Mouse (Mus musculus) liver, embryonic 15.5 days (tissue): ENCODE measurements around the gene Sos2. TPM values are rescaled to one million over a fixed set of nuclear protein-coding genes. Genes with fewer than 3 reads are reported as not detected.
A peak's percentile ranks its signal among the peaks of the same experiment; 100 is the strongest.

ENCODE experiments used
- ATAC-seq: fragments of 200-750 bp; cut with Nextera tagmentation; 2 replicates; pipeline ENCODE4 v1.8.0; 2017; ENCODE audit warnings: moderate number of reproducible peaks, mild to moderate bottlenecking, moderate library complexity; ENCODE audit not compliant: insufficient read depth
- H3K27ac ChIP-seq: fragments of 300-500 bp; sonication (generic); replicated peaks from 2 replicates; pipeline ENCODE4 v1.5.1; 2015; ENCODE audit warnings: mild to moderate bottlenecking, inconsistent platforms
- H3K27me3 ChIP-seq: fragments of 300-500 bp; sonication (generic); 2 replicates; pipeline ENCODE4 v1.6.1; 2015; ENCODE audit warnings: mild to moderate bottlenecking, inconsistent platforms
- H3K36me3 ChIP-seq: fragments of 300-500 bp; sonication (generic); replicated peaks from 2 replicates; pipeline ENCODE4 v1.6.1; 2015; ENCODE audit warnings: moderate library complexity, mild to moderate bottlenecking, inconsistent platforms
- H3K4me1 ChIP-seq: fragments of 300-500 bp; sonication (generic); replicated peaks from 2 replicates; pipeline ENCODE4 v1.6.1; 2015; ENCODE audit warnings: inconsistent platforms
- H3K4me2 ChIP-seq: fragments of 300-500 bp; sonication (generic); 2 replicates; pipeline ENCODE4 v1.6.1; 2015; ENCODE audit warnings: moderate library complexity, mild to moderate bottlenecking, inconsistent platforms
- H3K4me3 ChIP-seq: fragments of 300-500 bp; sonication (generic); replicated peaks from 2 replicates; pipeline ENCODE4 v1.5.1; 2015; ENCODE audit warnings: mild to moderate bottlenecking, inconsistent platforms
- H3K9ac ChIP-seq: fragments of 300-500 bp; sonication (generic); 2 replicates; pipeline ENCODE4 v1.6.1; 2015; ENCODE audit warnings: moderate library complexity, mild to moderate bottlenecking, inconsistent platforms
- H3K9me3 ChIP-seq: fragments of 300-500 bp; sonication (generic); replicated peaks from 2 replicates; pipeline ENCODE4 v1.6.1; 2016; ENCODE audit warnings: inconsistent platforms
- WGBS: fragments of 180-500 bp; shearing (Covaris S2); methylation state at CpG from one replicate; pipeline ENCODE4 v1.1.7; 2015; ENCODE audit warnings: mixed read lengths; ENCODE audit not compliant: insufficient replicate concordance; 5-methylcytosine and 5-hydroxymethylcytosine counted together
- polyA plus RNA-seq: library from polyadenylated mRNA; unstranded; fragments of >200 nt; fragmentation: Nextera tagmentation; extraction: Ambion mirVana; gene quantifications from 2 replicates; pipeline ENCODE4 v1.2.1, GENCODE M21; 2015

Sos2 gene
- polyA plus RNA-seq, 1 experiment from 2014 or later: 3.3 TPM

DNA sequence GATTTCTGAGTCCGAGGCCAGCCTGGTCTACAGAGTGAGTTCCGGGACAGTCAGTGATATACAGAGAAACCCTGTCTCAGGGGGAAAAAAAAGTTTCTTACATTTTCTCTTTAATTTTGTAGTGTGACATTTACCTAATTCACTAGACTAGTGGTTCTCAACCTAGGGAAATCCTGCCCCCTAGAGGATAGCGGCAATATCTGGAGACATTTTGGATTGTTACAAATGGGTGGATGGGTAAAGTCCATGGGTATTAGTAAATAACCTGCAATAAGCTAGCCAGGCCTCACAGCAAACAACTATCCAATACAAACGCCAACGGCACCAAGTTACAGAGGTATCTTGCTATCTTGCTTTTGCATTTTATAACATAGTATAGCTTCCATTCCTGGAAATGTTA is 15.1 kb upstream of the Sos2 start:
- Histone ChIP-seq H3K4me2 (no peak overlapping the region), H3K9me3 (no peaks in the 10 kb centered on the region), H3K36me3 (peaks cover 26% of the 10 kb centered on the region; the same call in 1 of the 2 replicates), H3K4me1 (no peaks in the 10 kb centered on the region), H3K27ac (no peak overlapping the region), H3K4me3 (no peak overlapping the region), H3K27me3 (no peaks in the 10 kb centered on the region), H3K9ac (no peak overlapping the region)
- ATAC-seq: no peak; the same call in 1 of the 2 replicates
- 67% methylated on average over 5 of the region's 5 CpGs for WGBS

- 87% methylated on average over 17 of the region's 17 CpGs for WGBS
Observed at GRCm38 (mm10) chr12:69693471-69693870, 11.8 kb upstream of the Sos2 start.

GRCm38 (mm10) chr12:69690714-69691113 is 9.1 kb upstream of the Sos2 start:
- Histone ChIP-seq H3K9ac (no peak overlapping the region), H3K4me3 (no peak overlapping the region), H3K4me1 (0 out of 2 replicates have a peak, but pooled peaks cover 4% of the 10 kb centered on the region), H3K9me3 (no peaks in the 10 kb centered on the region), H3K27me3 (no peaks in the 10 kb centered on the region), H3K27ac (no peak overlapping the region), H3K4me2 (no peak overlapping the region), H3K36me3 (peaks cover 13% of the 10 kb centered on the region; the same call in 1 of the 2 replicates)
- ATAC-seq: no peak
- 72% methylated on average over 4 of the region's 4 CpGs for WGBS

More at GRCm38 (mm10) chr12:69693471-69693870, 11.8 kb upstream of the Sos2 start:
- Histone ChIP-seq H3K4me2 (no peak overlapping the region), H3K9ac (no peak overlapping the region), H3K27ac (no peak overlapping the region), H3K9me3 (no peaks in the 10 kb centered on the region), H3K4me3 (no peak overlapping the region), H3K36me3 (peaks cover 16% of the 10 kb centered on the region; the same call in 1 of the 2 replicates), H3K27me3 (no peaks in the 10 kb centered on the region), H3K4me1 (0 out of 2 replicates have a peak, but pooled peaks cover 4% of the 10 kb centered on the region)
- ATAC-seq: no peak

DNA sequence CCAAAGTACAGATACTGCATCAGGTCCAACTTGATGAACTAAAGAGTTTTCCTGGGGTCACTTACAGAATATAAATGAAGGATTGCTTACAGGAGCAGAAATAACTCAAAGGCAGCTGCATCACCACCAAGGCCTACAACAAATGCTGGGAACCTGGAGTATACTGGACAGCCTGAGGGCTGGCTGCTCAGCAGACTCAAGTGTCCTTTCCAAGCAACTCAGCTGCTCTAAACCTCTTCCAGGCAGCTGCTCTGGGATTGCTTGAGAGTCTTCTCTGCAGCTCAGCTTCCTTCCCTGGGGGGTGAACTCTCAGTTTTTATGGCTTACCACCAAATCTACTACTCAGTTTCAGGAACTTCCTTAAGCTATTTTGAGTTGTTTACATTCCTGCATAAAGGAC is 7.4 kb upstream of the Sos2 start:
- no peak overlapping the region for H3K9ac ChIP-seq
- ATAC-seq: no peak
- no peak overlapping the region for H3K27ac ChIP-seq
- H3K4me2 ChIP-seq: no peak overlapping the region
- no peaks in the 10 kb centered on the region for H3K9me3 ChIP-seq
- 0 out of 2 replicates have a peak, but pooled peaks cover 4% of the 10 kb centered on the region for H3K4me1 ChIP-seq
- H3K36me3 ChIP-seq: peaks cover 7% of the 10 kb centered on the region; the same call in 1 of the 2 replicates
- H3K27me3 ChIP-seq: no peaks in the 10 kb centered on the region
- no peak overlapping the region for H3K4me3 ChIP-seq

DNA sequence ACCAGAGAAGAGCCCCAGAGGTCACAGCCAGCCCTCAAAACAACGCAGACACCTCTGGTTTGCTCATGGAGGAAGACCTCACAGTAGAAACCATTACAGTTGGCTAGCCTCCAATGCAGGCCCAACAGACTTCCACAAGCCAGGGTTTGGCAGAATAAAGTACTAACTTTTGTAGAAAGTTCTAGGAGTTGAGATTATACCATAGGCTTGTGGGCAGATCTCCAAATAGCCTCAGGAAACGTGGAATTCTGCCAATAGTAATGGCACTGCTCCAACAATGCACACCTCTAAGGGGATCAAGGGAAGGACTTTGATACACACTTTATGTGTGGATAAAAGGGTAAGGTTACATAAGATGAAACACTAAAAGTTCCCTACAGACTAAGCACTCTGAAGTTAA is 6.7 kb upstream of the Sos2 start:
- WGBS: 59% methylated on average over 2 of the region's 2 CpGs
- H3K9me3 ChIP-seq: no peaks in the 10 kb centered on the region
- no peak overlapping the region for H3K9ac ChIP-seq
- peaks cover 2% of the 10 kb centered on the region; the same call in 1 of the 2 replicates for H3K36me3 ChIP-seq
- H3K27me3 ChIP-seq: no peaks in the 10 kb centered on the region
- no peak overlapping the region for H3K4me2 ChIP-seq
- no peak overlapping the region for H3K4me3 ChIP-seq
- peaks cover 8% of the 10 kb centered on the region for H3K4me1 ChIP-seq
- no peak for ATAC-seq
- H3K27ac ChIP-seq: no peak overlapping the region

- H3K4me2 ChIP-seq: peak overlapping the region; percentile 86
- H3K9ac ChIP-seq: 0 out of 2 replicates have a peak overlapping the region, but pooled peaks have one; percentile 98
- H3K36me3 ChIP-seq: no peaks in the 10 kb centered on the region
- no peaks in the 10 kb centered on the region for H3K9me3 ChIP-seq
- 12% methylated on average over 10 of the region's 10 CpGs for WGBS
- H3K27ac ChIP-seq: peak overlapping the region; percentile 96; the same call in 1 of the 2 replicates
- peak; percentile 26; the same call in 1 of the 2 replicates for ATAC-seq
- peaks cover 27% of the 10 kb centered on the region for H3K4me1 ChIP-seq
- H3K4me3 ChIP-seq: peak overlapping the region; percentile 93; the same call in 1 of the 2 replicates
- H3K27me3 ChIP-seq: no peaks in the 10 kb centered on the region
Observed at GRCm38 (mm10) chr12:69683537-69683936, 1.9 kb upstream of the Sos2 start.

- Histone ChIP-seq H3K36me3 (no peaks in the 10 kb centered on the region), H3K27me3 (no peaks in the 10 kb centered on the region), H3K4me2 (peak overlapping the region; percentile 86), H3K9me3 (no peaks in the 10 kb centered on the region), H3K4me1 (peaks cover 30% of the 10 kb centered on the region), H3K9ac (peak overlapping the region; percentile 98), H3K27ac (peak overlapping the region; percentile 96), H3K4me3 (peak overlapping the region; percentile 93)
- 44% methylated on average over 14 of the region's 14 CpGs for WGBS
- no peak for ATAC-seq
Observed at GRCm38 (mm10) chr12:69682788-69683419, 1.3 kb upstream of the Sos2 start.

DNA sequence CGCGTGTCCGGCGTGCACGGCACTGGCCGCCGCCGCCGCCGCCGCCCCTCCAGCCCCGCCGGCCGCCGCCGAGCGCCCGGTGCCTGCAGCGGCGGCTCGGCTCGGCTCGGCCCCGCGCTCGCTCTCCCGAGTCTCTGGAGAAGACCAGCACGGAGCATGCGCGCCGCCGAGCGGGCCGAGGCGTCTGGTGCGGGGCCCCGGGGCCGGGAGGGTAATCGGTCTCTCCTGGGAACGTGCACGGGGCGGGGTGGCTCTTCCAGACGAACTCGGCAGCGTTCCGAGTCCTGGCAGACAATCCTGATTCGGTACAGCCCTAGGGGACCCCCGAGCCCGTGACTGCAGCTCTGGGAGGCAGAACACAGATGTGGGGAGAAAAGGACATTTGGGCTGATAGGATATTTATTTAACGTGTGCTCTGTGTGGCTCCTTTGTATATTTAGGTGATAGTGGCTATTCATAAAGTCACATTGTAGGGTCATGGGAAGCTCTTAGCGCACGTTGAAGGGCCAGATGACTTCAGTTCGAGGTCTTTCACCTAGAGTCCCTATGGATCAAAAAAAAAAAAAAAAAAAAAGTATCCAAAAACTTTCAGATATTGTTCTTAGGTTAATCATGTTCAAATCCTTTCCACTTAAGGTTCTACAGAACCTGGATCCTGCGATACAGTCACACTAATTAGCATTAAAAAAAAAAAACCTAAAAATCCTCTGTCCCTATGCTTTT is 574 bp upstream of the Sos2 start:
- Histone ChIP-seq H3K4me3 (peak overlapping the region; percentile 93), H3K9ac (peak overlapping the region; percentile 98), H3K27me3 (no peaks in the 10 kb centered on the region), H3K4me2 (peak overlapping the region; percentile 86), H3K27ac (peak overlapping the region; percentile 96), H3K4me1 (peaks cover 31% of the 10 kb centered on the region), H3K9me3 (no peaks in the 10 kb centered on the region), H3K36me3 (no peaks in the 10 kb centered on the region)
- WGBS: 1% methylated on average over 52 of the region's 54 CpGs
- ATAC-seq: peak; percentile 85

DNA sequence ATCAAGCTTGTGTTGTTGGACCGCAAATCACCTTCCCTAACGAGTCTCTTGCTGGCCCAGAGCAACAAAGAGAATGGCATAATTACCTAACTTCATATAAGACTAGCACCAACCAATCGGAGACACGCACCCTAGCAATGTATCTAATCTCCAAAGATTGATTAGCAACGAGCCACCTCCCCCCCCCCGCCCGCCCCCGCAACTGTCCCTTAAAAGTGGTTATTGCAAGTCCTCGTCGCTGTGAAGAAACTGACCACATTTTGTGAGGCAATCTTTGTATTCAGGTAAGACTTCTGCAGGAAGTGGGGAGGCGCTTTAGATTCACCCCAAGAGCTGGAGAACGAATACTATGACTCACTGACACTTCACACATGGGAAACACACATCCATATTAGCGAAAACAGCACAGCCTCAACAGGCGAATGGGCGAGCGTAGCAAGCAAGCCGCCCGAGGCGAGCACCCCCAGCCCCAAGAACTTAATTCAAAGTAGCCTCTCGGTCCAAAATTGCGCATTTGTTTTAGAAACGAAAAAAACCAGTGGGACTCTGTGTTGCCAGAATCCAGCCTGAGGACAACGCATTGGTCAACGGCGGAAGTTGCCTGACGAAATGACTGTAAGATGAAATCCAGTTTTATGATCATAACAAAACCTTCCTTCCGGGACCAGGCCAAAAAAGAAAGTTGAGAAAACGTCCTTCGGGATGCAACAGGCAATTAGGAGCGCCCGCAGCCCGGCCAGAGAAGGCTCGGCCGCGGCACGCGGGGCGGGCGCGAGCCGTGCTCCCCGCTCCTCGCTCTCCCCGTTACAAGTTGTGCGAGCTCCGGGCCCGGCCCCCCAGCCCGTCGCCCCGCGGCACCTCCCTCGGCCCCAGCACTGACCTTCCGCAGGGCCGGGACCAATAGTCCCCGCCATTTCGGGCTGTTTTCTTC is 752 bp downstream of the Sos2 start:
- Histone ChIP-seq H3K36me3 (no peaks in the 10 kb centered on the region), H3K9me3 (no peaks in the 10 kb centered on the region), H3K4me1 (peaks cover 37% of the 10 kb centered on the region), H3K27ac (peak overlapping the region; percentile 96), H3K4me3 (peak overlapping the region; percentile 93), H3K4me2 (peak overlapping the region; percentile 86), H3K9ac (peak overlapping the region; percentile 98), H3K27me3 (no peaks in the 10 kb centered on the region)
- ATAC-seq: peak; percentile 59
- WGBS: 1% methylated on average over 56 of the region's 56 CpGs

- Histone ChIP-seq H3K27ac (no peak overlapping the region), H3K4me1 (peaks cover 34% of the 10 kb centered on the region), H3K9ac (no peak overlapping the region), H3K9me3 (no peaks in the 10 kb centered on the region), H3K27me3 (no peaks in the 10 kb centered on the region), H3K4me3 (no peak overlapping the region), H3K4me2 (no peak overlapping the region), H3K36me3 (no peaks in the 10 kb centered on the region)
- 70% methylated on average over 4 of the region's 4 CpGs for WGBS
- no peak for ATAC-seq
Observed at GRCm38 (mm10) chr12:69676157-69676556, 5.5 kb downstream of the Sos2 start.
